Mouse (Mus musculus) embryonic facial prominence, embryonic 12.5 days (tissue): Measurements from ENCODE around the gene Tceanc2. TPM values are rescaled to one million over a fixed set of nuclear protein-coding genes. Genes with fewer than 3 reads are reported as not detected.

Experiments used
- ATAC-seq: fragments of 200-750 bp; cut with Nextera tagmentation; 2 replicates; pipeline ENCODE4 v1.8.0; 2017; ENCODE audit not compliant: insufficient number of reproducible peaks, insufficient read depth, low FRiP score, low TSS enrichment
- H3K27ac ChIP-seq: fragments of 300-500 bp; sonication (generic); 2 replicates; pipeline ENCODE4 v1.5.1; 2016; ENCODE audit warnings: mild to moderate bottlenecking
- H3K27me3 ChIP-seq: fragments of 300-500 bp; sonication (generic); 2 replicates; pipeline ENCODE4 v1.6.1; 2016; ENCODE audit warnings: mild to moderate bottlenecking, moderate library complexity
- H3K36me3 ChIP-seq: fragments of 300-500 bp; sonication (generic); 2 replicates; pipeline ENCODE4 v1.6.1; 2016; ENCODE audit warnings: mild to moderate bottlenecking
- H3K4me1 ChIP-seq: fragments of 300-500 bp; sonication (generic); 2 replicates; pipeline ENCODE4 v1.6.1; 2016
- H3K4me2 ChIP-seq: fragments of 300-500 bp; sonication (generic); replicated peaks from 2 replicates; pipeline ENCODE4 v1.6.1; 2016; ENCODE audit warnings: mild to moderate bottlenecking, moderate library complexity
- H3K4me3 ChIP-seq: fragments of 300-500 bp; sonication (generic); 2 replicates; pipeline ENCODE4 v1.5.1; 2016; ENCODE audit warnings: mild to moderate bottlenecking
- H3K9ac ChIP-seq: fragments of 300-500 bp; sonication (generic); 2 replicates; pipeline ENCODE4 v1.6.1; 2016; ENCODE audit warnings: mild to moderate bottlenecking, moderate library complexity
- H3K9me3 ChIP-seq: fragments of 300-500 bp; sonication (generic); 2 replicates; pipeline ENCODE4 v1.6.1; 2016; ENCODE audit warnings: mild to moderate bottlenecking, moderate library complexity
- WGBS: fragments of 180-500 bp; shearing (Covaris S2); methylation state at CpG from one replicate; pipeline ENCODE4 v1.1.7; 2016; 5-methylcytosine and 5-hydroxymethylcytosine counted together
- polyA plus RNA-seq: library from polyadenylated mRNA; unstranded; fragments of >200 nt; fragmentation: Nextera tagmentation; extraction: Ambion mirVana; gene quantifications from 2 replicates; pipeline ENCODE4 v1.2.1, GENCODE M21; 2016

Tceanc2 gene
- polyA plus RNA-seq, 1 experiment from 2014 or later = 24.7 TPM

GRCm38 (mm10) chr4:107177506-107177905 lies 1.4 kb downstream of the Tceanc2 start:
- H3K4me1 ChIP-seq = peaks cover 29% of the 10 kb centered on the region
- peak overlapping the region; percentile 98 for H3K4me3 ChIP-seq
- peak overlapping the region; percentile 76 for H3K4me2 ChIP-seq
- no peaks in the 10 kb centered on the region for H3K27me3 ChIP-seq
- no peak for ATAC-seq
- peaks cover 24% of the 10 kb centered on the region for H3K36me3 ChIP-seq
- H3K27ac ChIP-seq = peak overlapping the region; percentile 98
- WGBS = 52% methylated on average over 11 of the region's 11 CpGs
- no peaks in the 10 kb centered on the region for H3K9me3 ChIP-seq
- peak overlapping the region; percentile 93; the same call in 1 of the 2 replicates for H3K9ac ChIP-seq

- H3K36me3 ChIP-seq = peaks cover 17% of the 10 kb centered on the region
- no peak overlapping the region for H3K4me2 ChIP-seq
- H3K4me1 ChIP-seq = no peaks in the 10 kb centered on the region
- no peaks in the 10 kb centered on the region for H3K27me3 ChIP-seq
- no peaks in the 10 kb centered on the region for H3K9me3 ChIP-seq
- ATAC-seq = no peak
- no peak overlapping the region for H3K4me3 ChIP-seq
- WGBS = 83% methylated on average over 5 of the region's 5 CpGs
- no peak overlapping the region for H3K9ac ChIP-seq
- H3K27ac ChIP-seq = no peak overlapping the region
Observed at GRCm38 (mm10) chr4:107167798-107168197, 11.1 kb downstream of the Tceanc2 start.

GRCm38 (mm10) chr4:107166700-107167099 lies 12.2 kb downstream of the Tceanc2 start:
- Histone ChIP-seq H3K27me3 (no peaks in the 10 kb centered on the region), H3K27ac (no peak overlapping the region), H3K4me3 (no peak overlapping the region), H3K36me3 (peaks cover 7% of the 10 kb centered on the region; the same call in 1 of the 2 replicates), H3K4me2 (no peak overlapping the region), H3K4me1 (no peaks in the 10 kb centered on the region), H3K9ac (no peak overlapping the region), H3K9me3 (no peaks in the 10 kb centered on the region)
- ATAC-seq = no peak
- 88% methylated on average over 5 of the region's 5 CpGs for WGBS

- Histone ChIP-seq H3K36me3 (peaks cover 18% of the 10 kb centered on the region), H3K9ac (no peak overlapping the region), H3K4me3 (no peak overlapping the region), H3K4me2 (no peak overlapping the region), H3K27ac (no peak overlapping the region), H3K27me3 (no peaks in the 10 kb centered on the region), H3K9me3 (no peaks in the 10 kb centered on the region), H3K4me1 (no peaks in the 10 kb centered on the region)
- 42% methylated on average over 9 of the region's 9 CpGs for WGBS
- ATAC-seq = peak; percentile 72
Observed at GRCm38 (mm10) chr4:107163756-107164587, 14.9 kb downstream of the Tceanc2 start.

- no peaks in the 10 kb centered on the region for H3K27me3 ChIP-seq
- peaks cover 18% of the 10 kb centered on the region for H3K36me3 ChIP-seq
- ATAC-seq = no peak
- H3K4me3 ChIP-seq = no peak overlapping the region
- no peak overlapping the region for H3K27ac ChIP-seq
- no peaks in the 10 kb centered on the region for H3K9me3 ChIP-seq
- H3K4me1 ChIP-seq = no peaks in the 10 kb centered on the region
- 90% methylated on average over 10 of the region's 10 CpGs for WGBS
- H3K9ac ChIP-seq = no peak overlapping the region
- no peak overlapping the region for H3K4me2 ChIP-seq
Observed at GRCm38 (mm10) chr4:107163341-107163740, 15.6 kb downstream of the Tceanc2 start.

GRCm38 (mm10) chr4:107160181-107160580 lies 18.7 kb downstream of the Tceanc2 start:
- ATAC-seq = no peak

GRCm38 (mm10) chr4:107159166-107159773 lies 19.6 kb downstream of the Tceanc2 start:
- H3K4me3 ChIP-seq = no peak overlapping the region
- no peaks in the 10 kb centered on the region for H3K9me3 ChIP-seq
- H3K4me2 ChIP-seq = no peak overlapping the region
- H3K27me3 ChIP-seq = no peaks in the 10 kb centered on the region
- no peak overlapping the region for H3K27ac ChIP-seq
- peaks cover 33% of the 10 kb centered on the region for H3K36me3 ChIP-seq
- ATAC-seq = no peak
- no peak overlapping the region for H3K9ac ChIP-seq
- 86% methylated on average over 11 of the region's 11 CpGs for WGBS
- no peaks in the 10 kb centered on the region for H3K4me1 ChIP-seq

More at GRCm38 (mm10) chr4:107160181-107160580, 18.7 kb downstream of the Tceanc2 start:
- H3K9me3 ChIP-seq = no peaks in the 10 kb centered on the region
- no peak overlapping the region for H3K9ac ChIP-seq
- H3K4me2 ChIP-seq = no peak overlapping the region
- H3K27ac ChIP-seq = no peak overlapping the region
- H3K36me3 ChIP-seq = peaks cover 24% of the 10 kb centered on the region
- no peaks in the 10 kb centered on the region for H3K27me3 ChIP-seq
- no peaks in the 10 kb centered on the region for H3K4me1 ChIP-seq
- no peak overlapping the region for H3K4me3 ChIP-seq
- 94% methylated on average over 8 of the region's 8 CpGs for WGBS

- no peaks in the 10 kb centered on the region for H3K9me3 ChIP-seq
- H3K4me2 ChIP-seq = no peak overlapping the region
- no peak overlapping the region for H3K27ac ChIP-seq
- no peak overlapping the region for H3K4me3 ChIP-seq
- no peak overlapping the region for H3K9ac ChIP-seq
- H3K27me3 ChIP-seq = no peaks in the 10 kb centered on the region
- no peaks in the 10 kb centered on the region for H3K4me1 ChIP-seq
- no peak for ATAC-seq
- WGBS = 79% methylated on average over 4 of the region's 4 CpGs
- H3K36me3 ChIP-seq = peaks cover 43% of the 10 kb centered on the region
Observed at GRCm38 (mm10) chr4:107156983-107157401, 21.9 kb downstream of the Tceanc2 start.

GRCm38 (mm10) chr4:107152571-107152970 lies 26.3 kb downstream of the Tceanc2 start:
- Histone ChIP-seq H3K4me3 (no peak overlapping the region), H3K27ac (no peak overlapping the region), H3K27me3 (no peaks in the 10 kb centered on the region), H3K4me1 (no peaks in the 10 kb centered on the region), H3K9me3 (no peaks in the 10 kb centered on the region), H3K36me3 (peaks cover 29% of the 10 kb centered on the region), H3K9ac (no peak overlapping the region), H3K4me2 (no peak overlapping the region)
- no peak for ATAC-seq
- WGBS = 85% methylated on average over 8 of the region's 8 CpGs

GRCm38 (mm10) chr4:107150991-107151390 lies 27.9 kb downstream of the Tceanc2 start:
- peaks cover 37% of the 10 kb centered on the region for H3K36me3 ChIP-seq
- ATAC-seq = no peak
- no peaks in the 10 kb centered on the region for H3K27me3 ChIP-seq
- H3K4me3 ChIP-seq = no peak overlapping the region
- WGBS = 91% methylated on average over 6 of the region's 6 CpGs
- H3K9ac ChIP-seq = no peak overlapping the region
- no peaks in the 10 kb centered on the region for H3K9me3 ChIP-seq
- H3K4me1 ChIP-seq = no peaks in the 10 kb centered on the region
- H3K4me2 ChIP-seq = no peak overlapping the region
- H3K27ac ChIP-seq = no peak overlapping the region

- peaks cover 22% of the 10 kb centered on the region for H3K36me3 ChIP-seq
- ATAC-seq = no peak
Observed at GRCm38 (mm10) chr4:107143511-107143910, 35.4 kb downstream of the Tceanc2 start.

More at GRCm38 (mm10) chr4:107143511-107143910, 35.4 kb downstream of the Tceanc2 start:
- Histone ChIP-seq H3K27ac (no peak overlapping the region), H3K4me1 (peaks cover 23% of the 10 kb centered on the region), H3K4me3 (no peak overlapping the region), H3K9ac (no peak overlapping the region), H3K9me3 (no peaks in the 10 kb centered on the region), H3K4me2 (no peak overlapping the region), H3K27me3 (no peaks in the 10 kb centered on the region)
- 85% methylated on average over 8 of the region's 8 CpGs for WGBS
